Mouse (Mus musculus) hindbrain, embryonic 13.5 days (tissue): ENCODE results near the gene Lrp6. TPM values are rescaled to one million over a fixed set of nuclear protein-coding genes. Genes with fewer than 3 reads are reported as not detected.

Experiments used
- ATAC-seq: fragments of 200-750 bp; cut with Nextera tagmentation; 2 replicates; pipeline ENCODE4 v1.8.0; 2017; ENCODE audit warnings: moderate TSS enrichment; ENCODE audit not compliant: low FRiP score
- H3K27ac ChIP-seq: fragments of 300-500 bp; sonication (generic); 2 replicates; pipeline ENCODE4 v1.5.1; 2015; ENCODE audit warnings: inconsistent platforms, mild to moderate bottlenecking, moderate library complexity
- H3K27me3 ChIP-seq: fragments of 300-500 bp; sonication (generic); 2 replicates; pipeline ENCODE4 v1.6.1; 2015; ENCODE audit warnings: mild to moderate bottlenecking, inconsistent platforms
- H3K36me3 ChIP-seq: fragments of 300-500 bp; sonication (generic); 2 replicates; pipeline ENCODE4 v1.6.1; 2015; ENCODE audit warnings: mild to moderate bottlenecking, inconsistent platforms
- H3K4me1 ChIP-seq: fragments of 300-500 bp; sonication (generic); replicated peaks from 2 replicates; pipeline ENCODE4 v1.6.1; 2015; ENCODE audit warnings: inconsistent platforms
- H3K4me2 ChIP-seq: fragments of 300-500 bp; sonication (generic); 2 replicates; pipeline ENCODE4 v1.6.1; 2015; ENCODE audit warnings: inconsistent platforms, mild to moderate bottlenecking, moderate library complexity
- H3K4me3 ChIP-seq: fragments of 300-500 bp; sonication (generic); 2 replicates; pipeline ENCODE4 v1.5.1; 2015; ENCODE audit warnings: mild to moderate bottlenecking, inconsistent platforms
- H3K9ac ChIP-seq: fragments of 300-500 bp; sonication (generic); 2 replicates; pipeline ENCODE4 v1.6.1; 2015; ENCODE audit warnings: mild to moderate bottlenecking, inconsistent platforms
- H3K9me3 ChIP-seq: fragments of 300-500 bp; sonication (generic); 2 replicates; pipeline ENCODE4 v1.6.1; 2016; ENCODE audit warnings: inconsistent platforms
- WGBS: fragments of 180-500 bp; shearing (Covaris S2); methylation state at CpG from one replicate; pipeline ENCODE4 v1.1.7; 2015; 5-methylcytosine and 5-hydroxymethylcytosine counted together
- polyA plus RNA-seq: library from polyadenylated mRNA; unstranded; fragments of >200 nt; fragmentation: Nextera tagmentation; extraction: Ambion mirVana; gene quantifications from 2 replicates; pipeline ENCODE4 v1.2.1, GENCODE M21; 2015

Lrp6 gene
- polyA plus RNA-seq, 1 experiment from 2014 or later: 22.3 TPM

DNA sequence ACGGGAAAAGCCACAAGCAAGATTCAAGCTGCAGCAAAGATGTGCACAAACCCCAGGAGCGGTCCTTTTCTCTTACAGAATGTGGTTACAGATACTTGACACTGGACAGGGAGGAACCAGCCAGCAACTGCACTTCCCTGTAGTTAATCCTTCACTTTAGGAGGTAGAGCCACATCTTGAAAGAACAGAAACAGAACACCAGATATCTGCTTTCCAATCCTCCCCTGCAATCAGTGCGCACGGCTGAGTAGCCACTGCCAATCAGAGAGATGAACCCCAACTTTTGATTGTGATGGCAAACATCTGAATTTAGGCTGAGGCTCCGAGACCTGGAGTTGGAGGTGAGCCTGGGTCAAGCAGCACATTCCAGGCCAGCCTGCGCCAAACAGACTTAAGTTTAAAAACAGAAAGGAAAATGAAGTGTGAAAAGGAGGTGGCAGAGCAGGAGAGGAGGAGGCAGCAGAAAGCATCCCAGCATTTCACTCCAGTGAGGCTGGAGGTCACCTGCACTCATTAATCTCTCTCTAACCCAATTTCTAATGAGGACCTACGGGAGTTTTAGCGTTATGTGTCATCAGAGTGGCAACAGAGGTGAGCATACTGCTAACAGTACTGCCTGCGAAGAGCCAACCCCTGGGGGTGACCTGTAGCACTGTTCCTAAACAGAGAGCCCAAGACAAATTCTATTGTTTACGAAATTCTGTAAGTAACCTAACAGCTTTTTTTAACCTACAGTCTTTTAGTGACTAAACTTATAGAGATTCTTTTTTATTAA lies 39.8 kb downstream of the Lrp6 start:
- Histone ChIP-seq H3K4me2 (no peak overlapping the region), H3K4me3 (no peak overlapping the region), H3K27ac (no peak overlapping the region), H3K27me3 (no peaks in the 10 kb centered on the region), H3K36me3 (peaks cover 7% of the 10 kb centered on the region), H3K4me1 (peaks cover 28% of the 10 kb centered on the region), H3K9ac (0 out of 2 replicates have a peak overlapping the region, but pooled peaks have one; percentile 15), H3K9me3 (no peaks in the 10 kb centered on the region)
- 71% methylated on average over 10 of the region's 10 CpGs for WGBS
- no peak; the same call in 1 of the 2 replicates for ATAC-seq

DNA sequence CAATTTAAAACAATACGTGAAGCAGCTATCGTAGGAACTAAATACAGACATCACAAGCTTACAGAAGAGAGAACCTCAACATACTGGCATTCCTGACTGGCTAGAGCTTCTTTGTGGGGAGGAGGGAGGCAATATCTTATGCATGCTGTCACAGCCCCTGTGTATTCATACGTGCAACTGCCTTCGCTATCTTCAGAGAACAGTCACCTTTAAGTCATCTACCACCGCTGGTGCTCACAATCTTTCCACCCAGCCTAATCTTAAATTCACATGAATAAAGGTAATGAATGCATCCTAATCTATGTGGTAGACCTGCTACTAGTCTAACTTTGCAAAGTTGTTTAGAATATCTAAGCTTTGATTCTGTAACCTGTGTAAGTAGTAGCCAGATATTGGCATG lies 40.5 kb downstream of the Lrp6 start:
- Histone ChIP-seq H3K4me1 (peaks cover 34% of the 10 kb centered on the region), H3K27ac (no peak overlapping the region), H3K9me3 (no peaks in the 10 kb centered on the region), H3K36me3 (peaks cover 7% of the 10 kb centered on the region), H3K9ac (no peak overlapping the region), H3K27me3 (no peaks in the 10 kb centered on the region), H3K4me2 (no peak overlapping the region), H3K4me3 (no peak overlapping the region)
- 85% methylated on average over 5 of the region's 5 CpGs for WGBS
- ATAC-seq: no peak

DNA sequence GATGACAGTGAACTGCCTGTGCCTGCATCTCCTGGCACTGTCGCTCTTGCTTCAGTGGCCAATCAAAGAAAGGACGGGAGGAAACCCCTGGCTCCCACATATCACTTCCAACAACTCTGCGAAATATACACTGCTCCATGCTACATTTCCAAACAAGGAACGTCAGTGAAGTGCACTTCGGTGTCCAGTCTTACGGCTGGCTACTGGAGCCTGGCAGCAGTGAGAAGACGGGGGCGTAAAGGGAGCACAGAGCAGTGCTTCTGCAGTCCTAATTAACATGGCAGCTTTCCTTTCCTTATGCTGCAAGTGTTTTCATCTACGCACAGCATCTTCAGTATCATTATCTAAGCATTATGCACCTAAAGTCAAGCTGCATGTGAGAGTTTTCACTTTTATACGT lies 45.4 kb downstream of the Lrp6 start:
- no peaks in the 10 kb centered on the region for H3K36me3 ChIP-seq
- 77% methylated on average over 10 of the region's 10 CpGs for WGBS
- no peaks in the 10 kb centered on the region for H3K27me3 ChIP-seq
- H3K4me3 ChIP-seq: no peak overlapping the region
- peaks cover 18% of the 10 kb centered on the region for H3K4me1 ChIP-seq
- no peak for ATAC-seq
- H3K4me2 ChIP-seq: no peak overlapping the region
- H3K27ac ChIP-seq: peak overlapping the region; percentile 61; the same call in 1 of the 2 replicates
- no peaks in the 10 kb centered on the region for H3K9me3 ChIP-seq
- H3K9ac ChIP-seq: no peak overlapping the region

DNA sequence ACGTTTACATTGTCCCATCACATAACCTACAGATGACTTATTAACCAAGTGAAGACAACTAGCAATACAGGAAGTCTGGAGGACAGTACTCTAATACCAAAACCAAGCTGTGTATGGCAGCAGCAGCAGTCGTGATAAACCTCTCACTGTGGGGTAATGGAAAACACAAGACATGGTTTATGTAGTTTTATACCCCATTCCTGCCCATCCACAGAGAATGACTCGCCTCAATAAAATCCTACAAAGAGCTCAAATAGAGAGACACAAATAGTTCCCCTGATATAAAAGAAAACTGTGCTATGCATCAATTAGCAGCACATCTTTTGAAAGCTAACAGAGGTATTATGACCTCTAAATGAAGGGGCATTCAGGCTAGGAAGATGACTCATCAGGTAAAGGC lies 45.9 kb downstream of the Lrp6 start:
- Histone ChIP-seq H3K4me3 (no peak overlapping the region), H3K9me3 (no peaks in the 10 kb centered on the region), H3K9ac (no peak overlapping the region), H3K4me1 (peaks cover 19% of the 10 kb centered on the region), H3K36me3 (no peaks in the 10 kb centered on the region), H3K27ac (peak overlapping the region; percentile 61; the same call in 1 of the 2 replicates), H3K27me3 (no peaks in the 10 kb centered on the region), H3K4me2 (no peak overlapping the region)
- WGBS: 77% methylated on average over 3 of the region's 3 CpGs
- ATAC-seq: no peak

DNA sequence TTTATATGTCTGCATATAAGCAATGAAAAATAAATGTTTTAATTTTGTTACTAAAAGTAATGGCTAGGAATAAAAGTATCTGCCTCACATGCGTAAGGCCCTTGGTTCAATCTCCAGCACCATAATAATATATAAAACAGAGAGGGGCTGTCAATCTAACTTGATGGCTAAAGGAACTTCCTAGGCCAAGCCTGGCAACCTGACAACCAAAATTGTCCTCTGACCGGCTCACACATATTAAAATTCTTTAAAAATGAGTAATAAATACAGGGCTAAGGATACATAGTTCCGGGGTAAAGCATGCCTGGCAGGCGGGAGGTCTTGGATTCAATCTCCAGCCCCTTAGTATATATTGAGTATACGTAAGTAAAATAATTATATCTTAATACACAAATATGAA lies 48.3 kb downstream of the Lrp6 start:
- ATAC-seq: no peak
- Histone ChIP-seq H3K27ac (no peak overlapping the region), H3K9me3 (no peaks in the 10 kb centered on the region), H3K27me3 (no peaks in the 10 kb centered on the region), H3K9ac (no peak overlapping the region), H3K36me3 (no peaks in the 10 kb centered on the region), H3K4me2 (no peak overlapping the region), H3K4me1 (peaks cover 23% of the 10 kb centered on the region), H3K4me3 (no peak overlapping the region)
- 91% methylated on average over 5 of the region's 5 CpGs for WGBS

DNA sequence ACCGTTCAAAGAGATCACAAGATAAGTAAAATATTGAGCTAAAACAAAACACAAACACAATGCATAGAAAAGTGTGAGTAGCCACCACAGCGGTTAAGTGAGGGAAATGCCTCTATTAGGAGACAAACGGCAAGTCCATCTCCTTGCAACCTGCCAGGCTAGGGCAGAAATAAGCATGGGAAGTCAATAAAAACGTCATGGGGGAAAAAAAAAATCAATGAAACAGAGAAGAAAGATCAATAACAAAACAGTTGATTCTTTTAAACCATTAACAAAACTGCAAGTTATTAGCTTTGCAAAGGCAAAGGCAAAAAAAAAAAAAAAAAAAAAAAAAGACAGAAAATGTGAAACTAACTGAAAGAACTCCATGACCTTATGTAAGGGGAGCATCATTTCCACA lies 49.6 kb downstream of the Lrp6 start:
- WGBS: 68% methylated on average over 4 of the region's 4 CpGs
- H3K4me1 ChIP-seq: peaks cover 31% of the 10 kb centered on the region
- H3K27me3 ChIP-seq: no peaks in the 10 kb centered on the region
- no peak overlapping the region for H3K27ac ChIP-seq
- no peaks in the 10 kb centered on the region for H3K36me3 ChIP-seq
- no peak overlapping the region for H3K4me2 ChIP-seq
- ATAC-seq: no peak
- H3K9ac ChIP-seq: no peak overlapping the region
- H3K9me3 ChIP-seq: no peaks in the 10 kb centered on the region
- H3K4me3 ChIP-seq: no peak overlapping the region

DNA sequence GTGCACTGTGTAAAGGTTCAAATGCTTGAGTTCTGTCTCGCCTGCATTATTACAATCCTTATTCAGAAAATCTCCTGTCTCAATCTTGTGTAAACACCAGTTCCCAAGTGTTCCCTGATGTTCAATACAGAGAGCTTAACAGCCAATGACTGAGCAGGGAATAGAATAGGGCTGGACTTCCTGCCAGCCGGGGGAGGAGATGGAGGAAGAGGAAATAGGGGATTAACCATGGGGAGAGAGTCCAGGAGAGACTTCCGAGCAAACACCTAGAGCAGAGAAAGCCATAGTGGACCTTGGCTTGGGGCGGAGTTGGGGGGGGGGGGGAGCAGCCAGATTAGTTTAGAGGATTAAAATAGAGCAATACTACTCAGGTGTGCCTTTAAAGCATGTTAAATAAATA lies 51.3 kb downstream of the Lrp6 start:
- H3K4me3 ChIP-seq: no peak overlapping the region
- no peak for ATAC-seq
- H3K4me1 ChIP-seq: peaks cover 28% of the 10 kb centered on the region
- no peak overlapping the region for H3K9ac ChIP-seq
- no peak overlapping the region for H3K4me2 ChIP-seq
- WGBS: 77% methylated on average over 4 of the region's 4 CpGs
- H3K27me3 ChIP-seq: no peaks in the 10 kb centered on the region
- no peak overlapping the region for H3K27ac ChIP-seq
- H3K36me3 ChIP-seq: no peaks in the 10 kb centered on the region
- H3K9me3 ChIP-seq: no peaks in the 10 kb centered on the region

DNA sequence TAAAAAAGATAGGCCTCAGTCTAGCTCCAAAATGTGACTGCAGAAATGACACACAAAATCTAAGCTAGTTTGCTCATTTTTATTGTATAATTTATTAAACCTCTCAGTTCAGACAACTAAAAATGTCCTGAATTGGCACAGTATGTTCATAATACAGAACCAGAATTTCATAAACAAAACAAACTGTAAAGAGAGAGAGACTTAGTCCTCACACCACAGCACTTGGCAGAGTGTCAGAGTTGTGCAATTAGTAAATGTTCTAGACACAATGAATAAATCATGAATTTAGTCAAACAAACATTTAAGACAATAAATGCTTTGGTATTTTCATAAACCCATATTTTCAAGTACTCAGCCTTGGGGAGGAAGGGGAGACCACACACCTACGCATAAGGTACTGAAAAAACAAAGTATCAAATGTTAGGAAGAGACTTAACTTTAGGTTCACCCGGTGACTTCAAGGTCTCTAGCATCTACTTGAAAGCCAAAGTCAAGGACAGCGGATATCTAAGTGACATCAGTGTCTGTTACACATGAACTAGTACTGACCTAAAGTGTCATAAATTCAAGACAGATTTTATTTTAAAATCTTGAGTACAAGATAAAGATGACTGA lies 52.8 kb downstream of the Lrp6 start:
- no peak overlapping the region for H3K4me2 ChIP-seq
- no peaks in the 10 kb centered on the region for H3K9me3 ChIP-seq
- H3K9ac ChIP-seq: no peak overlapping the region
- H3K36me3 ChIP-seq: no peaks in the 10 kb centered on the region
- H3K27me3 ChIP-seq: no peaks in the 10 kb centered on the region
- WGBS: 93% methylated on average over 3 of the region's 3 CpGs
- H3K4me1 ChIP-seq: peaks cover 38% of the 10 kb centered on the region
- no peak overlapping the region for H3K4me3 ChIP-seq
- ATAC-seq: no peak
- H3K27ac ChIP-seq: no peak overlapping the region

DNA sequence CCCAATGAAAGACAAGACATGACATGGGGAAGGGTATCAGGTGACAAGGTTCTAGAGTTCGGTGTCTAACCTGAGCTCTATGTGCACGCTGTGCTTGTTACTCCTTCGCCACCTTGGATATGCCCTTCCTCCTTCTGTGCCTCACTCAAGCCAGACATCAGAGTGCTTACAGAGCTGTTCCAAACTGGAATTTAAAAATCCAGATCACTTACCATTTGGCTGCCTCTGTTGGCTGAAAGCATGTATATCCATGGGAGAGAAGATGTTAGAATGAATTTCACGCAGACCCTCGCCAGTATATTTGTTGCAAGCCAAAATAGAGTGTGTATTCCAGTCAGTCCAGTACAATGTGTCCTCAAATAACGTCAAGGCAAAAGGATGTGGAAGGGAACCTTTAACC lies 53.8 kb downstream of the Lrp6 start:
- ATAC-seq: no peak
- H3K4me3 ChIP-seq: no peak overlapping the region
- H3K4me1 ChIP-seq: peaks cover 38% of the 10 kb centered on the region
- WGBS: 81% methylated on average over 6 of the region's 6 CpGs
- 0 out of 2 replicates have a peak, but pooled peaks cover 3% of the 10 kb centered on the region for H3K36me3 ChIP-seq
- H3K27ac ChIP-seq: no peak overlapping the region
- H3K4me2 ChIP-seq: no peak overlapping the region
- H3K9ac ChIP-seq: no peak overlapping the region
- no peaks in the 10 kb centered on the region for H3K9me3 ChIP-seq
- no peaks in the 10 kb centered on the region for H3K27me3 ChIP-seq

DNA sequence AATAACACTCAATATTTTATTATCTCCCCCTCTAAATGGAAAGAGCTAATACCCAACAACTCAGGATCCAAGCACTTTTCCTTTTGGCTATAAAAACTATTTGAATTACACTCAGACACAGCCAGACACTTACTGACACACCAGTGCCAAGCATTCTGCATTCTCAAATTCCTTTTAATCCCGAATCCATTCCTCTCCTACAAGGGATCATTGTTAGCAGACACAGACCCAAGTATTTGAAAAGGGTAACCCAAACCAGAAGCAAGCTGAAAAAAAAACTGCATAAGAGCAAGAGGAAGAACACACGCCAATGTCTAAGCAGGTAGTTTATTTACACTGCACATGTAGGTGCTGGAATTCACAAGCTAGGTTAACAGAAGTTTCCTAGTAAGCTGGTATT lies 54.3 kb downstream of the Lrp6 start:
- Histone ChIP-seq H3K9me3 (no peaks in the 10 kb centered on the region), H3K27ac (no peak overlapping the region), H3K27me3 (no peaks in the 10 kb centered on the region), H3K4me3 (no peak overlapping the region), H3K9ac (no peak overlapping the region), H3K4me1 (peaks cover 38% of the 10 kb centered on the region), H3K4me2 (no peak overlapping the region), H3K36me3 (0 out of 2 replicates have a peak, but pooled peaks cover 3% of the 10 kb centered on the region)
- ATAC-seq: no peak
- WGBS: 77% methylated on average over 2 of the region's 2 CpGs

DNA sequence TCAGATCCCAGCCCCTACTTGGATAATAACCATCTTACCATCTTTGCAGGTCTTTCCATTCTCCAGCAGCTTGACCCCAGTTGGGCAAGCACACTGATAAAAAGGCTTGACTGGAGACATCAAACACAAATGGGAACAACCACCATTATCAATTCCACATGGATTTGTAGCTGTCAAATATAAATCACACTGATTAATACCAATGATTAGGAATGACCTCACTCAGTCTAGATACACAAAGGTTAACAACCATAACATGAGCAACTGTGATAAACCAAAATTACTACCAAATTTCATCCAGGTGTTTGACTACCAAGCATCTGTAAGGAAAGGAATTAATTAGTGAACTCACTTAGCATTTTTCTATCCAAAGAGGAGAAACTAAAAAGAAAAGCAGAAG lies 55.6 kb downstream of the Lrp6 start:
- Histone ChIP-seq H3K27ac (no peak overlapping the region), H3K27me3 (no peaks in the 10 kb centered on the region), H3K9ac (no peak overlapping the region), H3K4me2 (no peak overlapping the region), H3K9me3 (no peaks in the 10 kb centered on the region), H3K36me3 (peaks cover 16% of the 10 kb centered on the region), H3K4me3 (no peak overlapping the region), H3K4me1 (peaks cover 33% of the 10 kb centered on the region)
- no peak for ATAC-seq

DNA sequence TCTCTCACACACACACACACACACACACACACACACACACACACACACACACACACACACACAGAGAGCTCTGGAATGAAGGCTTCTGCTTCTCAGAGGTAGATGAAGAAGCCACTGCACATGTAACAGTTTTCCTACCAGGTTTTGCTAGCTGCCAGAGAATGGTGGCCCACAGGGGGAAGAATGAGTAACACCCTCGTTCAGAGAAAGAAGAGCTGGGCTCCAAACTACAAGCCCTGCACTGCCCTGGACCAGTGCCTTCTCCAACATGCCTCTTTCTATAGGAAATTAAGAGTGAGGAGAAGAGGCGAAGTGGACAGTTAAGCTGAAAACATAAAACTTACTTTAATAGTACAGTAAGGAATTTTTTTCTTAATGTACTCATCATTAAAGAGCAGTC lies 56.5 kb downstream of the Lrp6 start:
- no peak for ATAC-seq
- Histone ChIP-seq H3K9ac (no peak overlapping the region), H3K4me3 (no peak overlapping the region), H3K4me1 (peaks cover 26% of the 10 kb centered on the region), H3K4me2 (0 out of 2 replicates have a peak overlapping the region, but pooled peaks have one; percentile 9), H3K27ac (peak overlapping the region; percentile 60), H3K36me3 (peaks cover 23% of the 10 kb centered on the region), H3K27me3 (no peaks in the 10 kb centered on the region), H3K9me3 (no peaks in the 10 kb centered on the region)
- 57% methylated on average over 2 of the region's 2 CpGs for WGBS

DNA sequence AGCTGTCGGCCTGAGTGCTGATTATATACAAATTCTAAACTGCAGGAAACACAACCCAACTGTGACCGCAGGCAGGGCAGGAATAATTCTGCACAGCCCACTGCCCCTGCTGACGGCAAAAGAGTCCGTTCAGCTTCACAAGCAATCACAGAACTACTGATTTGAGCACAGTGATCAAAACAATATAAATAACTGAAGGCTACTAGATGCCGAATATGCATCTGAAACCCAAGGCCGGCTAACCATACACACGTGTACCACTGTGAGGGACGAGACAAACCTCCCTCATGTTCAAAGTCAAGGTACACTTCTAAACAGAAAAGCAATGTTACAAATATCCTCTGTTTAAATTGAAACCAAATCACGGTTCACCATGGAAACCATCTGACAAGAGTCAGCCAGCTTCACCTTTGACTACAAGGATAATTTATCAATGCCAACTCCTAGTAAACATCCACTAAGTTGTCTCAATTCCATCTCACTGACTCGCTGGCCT lies 57.0 kb downstream of the Lrp6 start:
- Histone ChIP-seq H3K27ac (peak overlapping the region; percentile 64), H3K36me3 (peaks cover 23% of the 10 kb centered on the region), H3K9me3 (no peaks in the 10 kb centered on the region), H3K4me3 (no peak overlapping the region), H3K4me2 (0 out of 2 replicates have a peak overlapping the region, but pooled peaks have one; percentile 9), H3K4me1 (peaks cover 30% of the 10 kb centered on the region), H3K9ac (no peak overlapping the region), H3K27me3 (no peaks in the 10 kb centered on the region)
- WGBS: 36% methylated on average over 10 of the region's 10 CpGs
- peak; percentile 52 for ATAC-seq
